Mouse (Mus musculus) gastrocnemius, adult 18-20 months (tissue): ENCODE results near the gene Asb18. TPM values are rescaled to one million over a fixed set of nuclear protein-coding genes. Genes with fewer than 3 reads are reported as not detected.

Experiments used
- DNase-seq: peaks from one replicate; pipeline ENCODE4 v3.0.0; 2021; ENCODE audit warnings: low spot score
- total RNA-seq, 2 experiments: library from RNA; stranded (reverse); gene quantifications; 2 replicates each; pipeline ENCODE4 v1.2.3; 2021

Gene Asb18
- total RNA-seq, 2 experiments from 2014 or later: 30.5 to 36.9 TPM

GRCm38 (mm10) chr1:89933028-89933427 lies 81.4 kb downstream of the Asb18 start:
- DNase-seq: no peak

GRCm38 (mm10) chr1:89932616-89933015 lies 81.8 kb downstream of the Asb18 start:
- no peak for DNase-seq

- DNase-seq: no peak
Observed at GRCm38 (mm10) chr1:89932021-89932423, 82.4 kb downstream of the Asb18 start.

- DNase-seq: no peak
Observed at GRCm38 (mm10) chr1:89931120-89931519, 83.3 kb downstream of the Asb18 start, which contains the start of gene Gbx2. Gene Gbx2 (minus strand): TSS chr1:89931179.

GRCm38 (mm10) chr1:89930551-89930950 lies 83.9 kb downstream of the Asb18 start:
- no peak for DNase-seq

GRCm38 (mm10) chr1:89929721-89930505 lies 84.6 kb downstream of the Asb18 start:
- DNase-seq: no peak

- DNase-seq: no peak
Observed at GRCm38 (mm10) chr1:89929181-89929580, 85.3 kb downstream of the Asb18 start.

- DNase-seq: no peak
Observed at GRCm38 (mm10) chr1:89928676-89929075, 85.8 kb downstream of the Asb18 start.

- no peak for DNase-seq
Observed at GRCm38 (mm10) chr1:89927061-89927661, 87.3 kb downstream of the Asb18 start.

GRCm38 (mm10) chr1:89926583-89927060 lies 87.8 kb downstream of the Asb18 start:
- DNase-seq: no peak

- no peak for DNase-seq
Observed at GRCm38 (mm10) chr1:89925501-89926190, 88.8 kb downstream of the Asb18 start.

- DNase-seq: no peak
Observed at GRCm38 (mm10) chr1:89923642-89924020, 90.8 kb downstream of the Asb18 start.

- DNase-seq: no peak
Observed at GRCm38 (mm10) chr1:89922883-89923641, 91.4 kb downstream of the Asb18 start.

- no peak for DNase-seq
Observed at GRCm38 (mm10) chr1:89922282-89922681, 92.2 kb downstream of the Asb18 start.

- DNase-seq: no peak
Observed at GRCm38 (mm10) chr1:89921806-89922205, 92.7 kb downstream of the Asb18 start.

- no peak for DNase-seq
Observed at GRCm38 (mm10) chr1:89919206-89919605, 95.3 kb downstream of the Asb18 start.

GRCm38 (mm10) chr1:89918111-89918510 lies 96.4 kb downstream of the Asb18 start:
- DNase-seq: no peak

- DNase-seq: no peak
Observed at GRCm38 (mm10) chr1:89913611-89914010, 100.9 kb downstream of the Asb18 start.

- DNase-seq: no peak
Observed at GRCm38 (mm10) chr1:89912392-89912791, 102.1 kb downstream of the Asb18 start.

GRCm38 (mm10) chr1:89909796-89910195 lies 104.7 kb downstream of the Asb18 start:
- no peak for DNase-seq

GRCm38 (mm10) chr1:89902641-89903040 lies 111.8 kb downstream of the Asb18 start:
- DNase-seq: no peak

- DNase-seq: no peak
Observed at GRCm38 (mm10) chr1:89902236-89902635, 112.2 kb downstream of the Asb18 start.
